Mouse (Mus musculus): ENCODE measurements at regions not wholly inside any gene's neighbourhood (a gene's known extent, or its start where the extent isn't known, plus 50 kb on each side); places are given as distances from the start of the nearest gene placed in this dataset.

GRCm38 (mm10) chr5:46182157-46182556 lies 324.7 kb upstream of the Lcorl start:
- no peak for TF ChIP-seq CTCF (IDR thresholded peaks at IDR 0.05; ENCODE audit: low read depth)
- Histone ChIP-seq H3K4me3 (replicated peaks; ENCODE audit: low read depth, low read length) (no peak overlapping the region), H3K36me3 (ENCODE audit: insufficient read depth, low read length) (no peaks in the 10 kb centered on the region), H3K27me3 (ENCODE audit: insufficient read depth, low read length) (no peaks in the 10 kb centered on the region), H3K4me1 (replicated peaks; ENCODE audit: insufficient read depth, low read length) (no peaks in the 10 kb centered on the region), H3K4me2 (ENCODE audit: low read length) (no peak overlapping the region), H3K9me3 (replicated peaks; ENCODE audit: low read length) (no peaks in the 10 kb centered on the region), H3K9ac (ENCODE audit: low read depth, low read length) (no peak overlapping the region), H3K27ac (no peak overlapping the region)
- ATAC-seq (replicated peaks; ENCODE audit: low FRiP score, low read depth) (no peak), DNase-seq (ENCODE audit: low spot score) (no peak)
- 20% methylated on average over 2 of the region's 2 CpGs for WGBS

DNA sequence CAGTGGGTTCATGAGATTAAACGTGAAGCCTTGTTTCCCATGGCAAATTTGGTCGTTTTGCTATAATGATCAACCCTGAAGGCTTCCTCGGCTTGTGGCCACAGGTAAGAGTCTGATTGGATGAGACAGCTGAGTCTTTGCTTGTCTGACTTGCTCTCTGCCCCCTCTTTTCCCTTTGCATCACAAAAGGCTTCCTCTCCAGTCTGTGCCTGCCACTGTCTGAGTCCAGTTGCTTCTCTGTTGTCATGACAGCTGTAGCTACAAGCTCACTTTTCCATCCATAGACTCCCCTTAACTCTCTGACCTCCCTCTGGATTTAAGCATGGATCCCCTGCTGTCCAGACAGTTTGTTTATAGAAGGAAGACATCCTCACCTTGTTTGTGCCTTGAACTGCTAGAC lies 314.9 kb upstream of the Lcorl start:
- no peak for TF ChIP-seq CTCF (IDR thresholded peaks at IDR 0.05; ENCODE audit: low read depth)
- Histone ChIP-seq H3K9me3 (replicated peaks; ENCODE audit: low read length) (no peaks in the 10 kb centered on the region), H3K27me3 (ENCODE audit: insufficient read depth, low read length) (no peaks in the 10 kb centered on the region), H3K4me1 (replicated peaks; ENCODE audit: insufficient read depth, low read length) (no peaks in the 10 kb centered on the region), H3K9ac (ENCODE audit: low read depth, low read length) (no peak overlapping the region), H3K27ac (no peak overlapping the region), H3K4me3 (replicated peaks; ENCODE audit: low read depth, low read length) (no peak overlapping the region), H3K36me3 (ENCODE audit: insufficient read depth, low read length) (no peaks in the 10 kb centered on the region), H3K4me2 (ENCODE audit: low read length) (no peak overlapping the region)
- WGBS: 41% methylated on average over 3 of the region's 3 CpGs
- ATAC-seq (replicated peaks; ENCODE audit: low FRiP score, low read depth) (no peak), DNase-seq (ENCODE audit: low spot score) (no peak)

DNA sequence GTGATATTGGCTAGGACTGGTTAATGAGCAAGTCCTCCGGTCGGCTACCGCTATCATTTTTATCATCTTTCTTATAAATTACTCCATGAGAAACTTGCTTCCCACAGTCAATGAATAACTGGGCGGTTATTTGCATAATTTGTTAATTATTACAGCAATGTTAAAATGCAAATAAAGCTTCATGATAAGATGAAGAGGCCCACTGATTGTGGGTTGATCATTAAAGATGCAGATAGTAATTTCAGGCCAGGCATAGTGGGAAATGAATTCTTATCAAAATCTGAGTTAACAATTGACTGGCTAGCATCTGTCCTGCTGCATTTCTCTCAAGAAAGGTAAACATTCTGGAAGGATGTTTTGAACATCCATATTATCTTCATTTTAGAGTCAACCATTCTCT lies 303.4 kb upstream of the Lcorl start:
- Histone ChIP-seq H3K4me1 (replicated peaks; ENCODE audit: insufficient read depth, low read length) (no peaks in the 10 kb centered on the region), H3K36me3 (ENCODE audit: insufficient read depth, low read length) (no peaks in the 10 kb centered on the region), H3K9me3 (replicated peaks; ENCODE audit: low read length) (no peaks in the 10 kb centered on the region), H3K27ac (no peak overlapping the region), H3K27me3 (ENCODE audit: insufficient read depth, low read length) (no peaks in the 10 kb centered on the region), H3K4me2 (ENCODE audit: low read length) (no peak overlapping the region), H3K9ac (ENCODE audit: low read depth, low read length) (no peak overlapping the region), H3K4me3 (replicated peaks; ENCODE audit: low read depth, low read length) (no peak overlapping the region)
- ATAC-seq (replicated peaks; ENCODE audit: low FRiP score, low read depth) (no peak), DNase-seq (ENCODE audit: low spot score) (no peak)
- no peak for TF ChIP-seq CTCF (IDR thresholded peaks at IDR 0.05; ENCODE audit: low read depth)
- 69% methylated on average over 4 of the region's 4 CpGs for WGBS

- 62% methylated on average over 3 of the region's 3 CpGs for WGBS
- Histone ChIP-seq H3K4me1 (replicated peaks; ENCODE audit: insufficient read depth, low read length) (0 out of 2 replicates have a peak, but pooled peaks cover 4% of the 10 kb centered on the region), H3K27me3 (ENCODE audit: insufficient read depth, low read length) (no peaks in the 10 kb centered on the region), H3K4me3 (replicated peaks; ENCODE audit: low read depth, low read length) (no peak overlapping the region), H3K9me3 (replicated peaks; ENCODE audit: low read length) (no peaks in the 10 kb centered on the region), H3K27ac (no peak overlapping the region), H3K4me2 (ENCODE audit: low read length) (no peak overlapping the region), H3K9ac (ENCODE audit: low read depth, low read length) (no peak overlapping the region), H3K36me3 (ENCODE audit: insufficient read depth, low read length) (no peaks in the 10 kb centered on the region)
- TF ChIP-seq CTCF (IDR thresholded peaks at IDR 0.05; ENCODE audit: low read depth): no peak
- ATAC-seq (replicated peaks; ENCODE audit: low FRiP score, low read depth) (no peak), DNase-seq (ENCODE audit: low spot score) (no peak)
These were observed 294.6 kb upstream of the Lcorl start for GRCm38 (mm10) chr5:46151973-46152372.

DNA sequence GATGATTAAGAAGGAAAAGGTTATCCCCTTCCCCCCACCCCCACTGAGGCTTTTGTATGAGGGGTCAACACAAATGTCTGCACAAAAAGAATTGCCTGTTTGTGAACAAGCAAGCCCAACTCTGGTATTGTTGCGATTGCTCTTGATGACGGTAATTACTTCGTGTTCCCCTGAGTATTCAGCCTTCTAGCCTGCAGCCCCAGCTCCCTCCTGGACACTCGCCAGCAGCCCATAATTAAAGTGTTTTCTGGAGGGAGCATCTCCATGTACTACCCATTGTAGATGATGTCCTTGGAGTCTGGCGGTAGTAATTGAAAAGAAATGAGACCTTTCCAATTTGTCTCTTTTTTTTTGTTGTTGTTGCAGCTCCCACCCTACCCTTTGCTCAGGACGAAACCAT lies 293.4 kb upstream of the Lcorl start:
- Histone ChIP-seq H3K27ac (no peak overlapping the region), H3K36me3 (ENCODE audit: insufficient read depth, low read length) (no peaks in the 10 kb centered on the region), H3K9me3 (replicated peaks; ENCODE audit: low read length) (no peaks in the 10 kb centered on the region), H3K27me3 (ENCODE audit: insufficient read depth, low read length) (no peaks in the 10 kb centered on the region), H3K4me1 (replicated peaks; ENCODE audit: insufficient read depth, low read length) (0 out of 2 replicates have a peak, but pooled peaks cover 4% of the 10 kb centered on the region), H3K4me2 (ENCODE audit: low read length) (no peak overlapping the region), H3K4me3 (replicated peaks; ENCODE audit: low read depth, low read length) (no peak overlapping the region), H3K9ac (ENCODE audit: low read depth, low read length) (no peak overlapping the region)
- ATAC-seq (replicated peaks; ENCODE audit: low FRiP score, low read depth) (no peak), DNase-seq (ENCODE audit: low spot score) (no peak)
- no peak for TF ChIP-seq CTCF (IDR thresholded peaks at IDR 0.05; ENCODE audit: low read depth)
- WGBS: 52% methylated on average over 6 of the region's 6 CpGs

- 58% methylated on average over 6 of the region's 6 CpGs for WGBS
- H3K27ac ChIP-seq: no peak overlapping the region
- no peak overlapping the region for H3K9ac ChIP-seq (ENCODE audit: low read depth, low read length)
- DNase-seq (ENCODE audit: low spot score) (no peak), ATAC-seq (replicated peaks; ENCODE audit: low FRiP score, low read depth) (0 out of 2 replicates have a peak, but pooled peaks have one; percentile 43)
- no peak overlapping the region for H3K4me2 ChIP-seq (ENCODE audit: low read length)
- H3K27me3 ChIP-seq (ENCODE audit: insufficient read depth, low read length): no peaks in the 10 kb centered on the region
- no peak overlapping the region for H3K4me3 ChIP-seq (replicated peaks; ENCODE audit: low read depth, low read length)
- TF ChIP-seq CTCF (IDR thresholded peaks at IDR 0.05; ENCODE audit: low read depth): no peak
- H3K36me3 ChIP-seq (ENCODE audit: insufficient read depth, low read length): no peaks in the 10 kb centered on the region
- no peaks in the 10 kb centered on the region for H3K4me1 ChIP-seq (replicated peaks; ENCODE audit: insufficient read depth, low read length)
- H3K9me3 ChIP-seq (replicated peaks; ENCODE audit: low read length): no peaks in the 10 kb centered on the region
These were observed 292.6 kb upstream of the Lcorl start for GRCm38 (mm10) chr5:46149851-46150615.

- Histone ChIP-seq H3K27me3 (ENCODE audit: insufficient read depth, low read length) (no peaks in the 10 kb centered on the region), H3K9me3 (replicated peaks; ENCODE audit: low read length) (no peaks in the 10 kb centered on the region), H3K27ac (no peak overlapping the region), H3K9ac (ENCODE audit: low read depth, low read length) (no peak overlapping the region), H3K4me1 (replicated peaks; ENCODE audit: insufficient read depth, low read length) (no peaks in the 10 kb centered on the region), H3K36me3 (ENCODE audit: insufficient read depth, low read length) (no peaks in the 10 kb centered on the region), H3K4me2 (ENCODE audit: low read length) (no peak overlapping the region), H3K4me3 (replicated peaks; ENCODE audit: low read depth, low read length) (no peak overlapping the region)
- WGBS: 64% methylated on average over 2 of the region's 2 CpGs
- no peak for TF ChIP-seq CTCF (IDR thresholded peaks at IDR 0.05; ENCODE audit: low read depth)
- DNase-seq (ENCODE audit: low spot score): no peak
- no peak for ATAC-seq (replicated peaks; ENCODE audit: low FRiP score, low read depth)
These were observed 281.6 kb upstream of the Lcorl start for GRCm38 (mm10) chr5:46139024-46139423.
